Mouse (Mus musculus): Measurements from ENCODE around the gene U90926.

GRCm38 (mm10) chr5:92252031-92252430, 36.8 kb upstream of the U90926 start:
- TF ChIP-seq CTCF (IDR thresholded peaks at IDR 0.05; ENCODE audit: extremely low read depth, insufficient read length, insufficient replicate concordance, low read depth, low read length) (no peak), POLR2A (IDR thresholded peaks at IDR 0.05; ENCODE audit: low read depth, low read length) (no peak)

Measured in small intestine, adult 2 months (tissue).